Mouse (Mus musculus): ENCODE data around the gene Gm2115. TPM values are rescaled to one million over a fixed set of nuclear protein-coding genes. Genes with fewer than 3 reads are reported as not detected.

The Gm2115 gene
- total and polyA plus RNA-seq, 3 experiments, result under 0.01 to 0.14 TPM; not detected in 1

Other genes starting within 250 kb of the Gm2115 start
- gene Arnt2, start 118.8 kb upstream of the Gm2115 start, total RNA-seq (2012; rRNA removed), result 0.13 and 0.17 TPM in 2 replicates
- 0.03 and 0.04 TPM in 2 replicates for gene Arnt2, start 118.8 kb upstream of the Gm2115 start, total RNA-seq (2014; rRNA removed)
- 0.27 TPM in 2 replicates for gene Arnt2, start 118.8 kb upstream of the Gm2115 start, polyA plus RNA-seq (2012; ENCODE audit: insufficient read length, low read depth)
- gene Fah, start 77.8 kb downstream of the Gm2115 start, total RNA-seq (2012; rRNA removed), result 167 and 170 TPM in 2 replicates
- 128 and 131 TPM in 2 replicates for gene Fah, start 77.8 kb downstream of the Gm2115 start, total RNA-seq (2014; rRNA removed)
- gene Fah, start 77.8 kb downstream of the Gm2115 start, polyA plus RNA-seq (2012; ENCODE audit: insufficient read length, low read depth), result 184 and 203 TPM in 2 replicates
- gene Zfand6, start 161.0 kb downstream of the Gm2115 start, total RNA-seq (2012; rRNA removed), result 57.5 and 60.1 TPM in 2 replicates
- gene Zfand6, start 161.0 kb downstream of the Gm2115 start, total RNA-seq (2014; rRNA removed), result 184 and 196 TPM in 2 replicates
- 71.0 and 78.0 TPM in 2 replicates for gene Zfand6, start 161.0 kb downstream of the Gm2115 start, polyA plus RNA-seq (2012; ENCODE audit: insufficient read length, low read depth)

All from CH12.LX (cell line).